Mouse (Mus musculus): ENCODE results near the gene Olfr641.

The Olfr641 gene

DNA sequence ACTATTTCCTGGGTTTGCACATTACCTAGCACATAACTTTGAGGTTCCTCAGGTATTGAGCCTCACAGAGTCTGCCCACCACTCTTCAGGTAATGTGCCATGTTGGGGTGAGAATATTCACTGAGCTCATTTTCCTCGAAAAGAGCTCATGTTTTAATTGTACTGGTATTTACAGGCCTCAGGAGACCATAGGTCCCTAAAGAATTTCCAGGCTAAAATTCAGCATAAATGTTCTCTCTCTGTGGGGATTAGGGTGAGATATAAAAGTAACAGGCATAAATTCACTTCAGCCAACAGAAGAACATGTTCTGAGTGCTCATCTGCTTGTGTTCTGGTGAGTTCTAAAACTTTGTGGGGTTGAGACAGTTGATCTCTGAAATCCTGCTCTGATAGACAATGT lies at the start of gene Olfr641:
Olfr641 (plus strand) TSS at position 301 of the 400 bp plus-strand sequence.
- DNase-seq (ENCODE audit: low read depth in 1 of 2, low spot score in 2 of 2): no peak

DNA sequence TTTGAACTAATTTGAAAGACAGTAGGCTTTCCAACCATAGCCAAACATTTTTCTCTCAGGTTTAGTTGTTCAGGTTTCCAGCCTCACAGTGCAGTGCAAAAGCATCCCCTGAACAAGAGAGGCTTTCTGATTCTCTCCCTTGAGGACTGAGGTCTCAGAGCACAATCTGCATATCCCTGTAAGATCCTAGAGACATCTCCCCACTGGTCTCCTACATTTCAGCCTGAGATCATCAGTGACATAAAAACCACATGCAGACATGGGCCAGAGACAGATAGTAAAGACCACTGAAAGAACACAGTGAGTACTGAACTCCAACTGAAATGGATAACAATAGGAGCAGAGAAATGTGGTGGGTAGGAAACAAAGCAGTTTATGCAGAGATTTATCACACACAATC lies 36.8 kb upstream of the Olfr641 start, which contains the start of gene Olfr638:
Olfr638 (plus strand) TSS at position 301 of the 400 bp plus-strand sequence.
- no peak for DNase-seq (ENCODE audit: low read depth in 1 of 2, low spot score in 2 of 2)

DNA sequence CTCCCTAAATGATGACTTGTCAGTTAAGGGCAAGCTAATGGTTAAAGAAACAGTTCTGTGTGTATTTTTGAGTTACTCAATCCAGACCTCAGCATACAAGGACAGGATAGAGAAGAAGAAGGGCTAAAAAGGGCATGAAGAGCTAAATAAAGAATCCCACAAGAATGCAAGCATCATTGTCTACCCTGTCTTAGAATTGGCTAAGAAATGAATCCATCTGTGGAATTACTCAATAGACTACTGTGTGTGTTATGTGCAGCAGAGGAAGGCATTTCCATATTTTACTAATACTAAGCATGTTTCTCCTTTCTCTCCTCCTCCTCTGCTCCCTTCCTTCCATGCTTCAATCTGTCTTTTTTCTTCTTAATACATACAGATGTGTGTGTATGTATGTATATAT lies 36.1 kb upstream of the Olfr641 start:
- DNase-seq (ENCODE audit: low read depth in 1 of 2, low spot score in 2 of 2): no peak

DNA sequence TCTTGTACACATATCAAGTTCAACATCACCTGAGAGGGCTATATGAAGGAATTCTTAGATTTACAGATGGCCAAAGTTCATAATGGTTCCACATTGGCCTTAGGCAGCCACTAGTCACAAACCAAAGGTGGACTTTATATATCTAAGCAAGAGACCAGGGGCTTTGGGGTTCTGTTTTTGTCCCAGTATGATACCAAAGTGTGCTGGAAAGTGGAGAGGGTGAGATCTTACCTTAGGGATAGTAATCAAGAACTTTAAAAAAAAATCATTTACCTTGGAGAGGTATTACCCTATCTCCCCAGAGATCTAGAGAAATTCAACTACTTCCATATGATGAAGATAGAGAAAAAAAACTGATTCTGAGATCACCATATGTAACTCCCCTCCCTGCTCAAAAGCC lies 18.0 kb upstream of the Olfr641 start, which contains the start of gene Olfr639:
Olfr639 (minus strand) TSS at position 101 of the 400 bp plus-strand sequence.
- no peak for DNase-seq (ENCODE audit: low read depth in 1 of 2, low spot score in 2 of 2)

DNA sequence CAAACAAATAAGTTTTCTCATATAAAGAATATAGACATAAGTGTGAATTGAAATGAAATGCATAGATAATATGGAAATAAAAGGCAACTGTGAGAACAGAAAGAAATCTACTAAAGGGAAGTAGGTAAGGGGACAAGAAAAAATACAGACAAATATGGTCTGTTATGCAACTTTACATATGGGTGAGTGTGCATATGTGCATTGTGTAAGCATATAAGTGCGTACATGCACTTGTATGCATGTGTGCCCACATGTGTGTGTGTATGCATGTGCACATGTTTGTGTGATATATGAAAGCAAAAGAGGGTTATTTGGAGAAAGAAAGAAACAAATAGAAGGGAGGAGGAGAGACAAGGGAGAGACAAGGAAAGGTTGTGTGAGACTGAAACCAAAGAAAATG lies 16.3 kb upstream of the Olfr641 start:
- no peak for DNase-seq (ENCODE audit: low read depth in 1 of 2, low spot score in 2 of 2)

DNA sequence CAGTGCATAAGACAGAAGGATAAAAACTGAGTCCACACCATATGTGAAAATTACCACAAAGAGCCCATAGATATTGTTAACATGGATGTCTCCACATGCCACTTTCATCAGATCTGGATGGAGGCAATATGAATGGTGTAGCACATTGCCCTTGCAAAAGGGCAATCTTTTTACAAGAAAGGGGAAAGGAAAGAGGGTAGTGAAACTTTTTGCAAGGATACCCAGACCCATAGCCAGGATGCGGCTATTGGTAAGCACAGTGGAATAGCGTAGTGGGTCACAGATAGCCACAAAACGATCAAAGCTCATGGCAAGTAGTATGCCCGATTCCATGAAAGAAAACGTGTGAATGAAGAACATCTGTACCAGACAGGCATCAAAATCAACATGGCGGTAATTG lies 13.6 kb upstream of the Olfr641 start:
- DNase-seq (ENCODE audit: low read depth in 1 of 2, low spot score in 2 of 2): peak in 1 of 2 experiments; percentile 0

DNA sequence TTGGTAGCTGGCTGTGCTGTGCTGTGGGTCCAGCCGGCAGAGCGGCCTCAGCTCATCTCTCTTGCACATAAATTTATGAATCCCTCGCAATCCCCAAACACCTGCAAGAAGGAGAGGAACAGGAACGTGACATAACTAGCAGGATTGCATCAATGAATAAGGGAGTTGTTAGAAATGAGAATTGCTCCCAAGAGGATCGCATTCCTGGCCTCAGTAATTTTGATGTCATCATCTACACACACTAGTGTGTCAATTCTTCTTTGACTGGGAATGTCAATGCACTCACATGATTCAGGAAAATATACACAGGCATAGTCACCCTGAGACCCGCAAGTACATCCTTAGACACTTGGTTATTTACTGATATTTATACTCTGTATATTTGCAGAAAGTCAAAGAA lies 9.8 kb upstream of the Olfr641 start, which contains the start of gene Olfr640:
Olfr640 (minus strand) TSS at position 101 of the 400 bp plus-strand sequence.
- DNase-seq (ENCODE audit: low read depth in 1 of 2, low spot score in 2 of 2): no peak

DNA sequence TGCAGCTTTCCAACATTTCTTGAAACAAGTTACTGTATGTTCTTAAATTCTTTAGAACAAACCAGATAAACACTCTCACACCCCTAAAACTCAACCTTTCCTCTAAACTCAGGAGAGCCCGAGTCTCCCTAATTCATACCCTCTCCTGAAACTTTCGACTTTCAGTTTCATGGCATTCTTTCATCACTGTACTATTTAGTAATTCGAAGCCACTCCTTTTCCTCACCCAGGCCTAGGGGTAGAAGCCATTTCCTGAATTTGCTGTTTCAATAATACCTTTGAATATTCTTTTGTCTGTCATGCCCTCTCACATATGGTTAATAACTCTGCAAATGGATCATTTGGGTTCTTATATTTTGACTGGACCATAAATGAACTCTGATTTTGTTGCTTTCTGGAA lies 8.3 kb upstream of the Olfr641 start:
- DNase-seq (ENCODE audit: low read depth in 1 of 2, low spot score in 2 of 2): no peak

DNA sequence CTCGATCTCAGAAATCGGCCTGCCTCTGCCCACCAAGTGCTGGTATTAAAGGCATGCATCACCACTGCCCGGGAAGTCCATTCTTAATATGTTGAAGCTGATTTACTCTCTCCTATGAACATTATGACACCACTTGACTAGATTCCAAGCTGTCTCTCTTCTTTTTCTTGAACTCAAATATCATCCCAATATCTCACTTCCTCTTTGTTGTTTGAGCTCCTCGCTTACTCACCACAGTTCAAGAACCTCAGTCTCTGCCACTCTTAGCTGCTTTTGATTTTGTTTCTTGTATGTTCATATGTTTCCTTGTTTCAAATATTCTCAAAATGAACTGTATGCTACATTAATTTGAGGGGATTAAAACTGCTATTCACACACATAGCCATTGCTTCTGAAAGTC lies 15.5 kb downstream of the Olfr641 start:
- DNase-seq (ENCODE audit: low read depth in 1 of 2, low spot score in 2 of 2): no peak

DNA sequence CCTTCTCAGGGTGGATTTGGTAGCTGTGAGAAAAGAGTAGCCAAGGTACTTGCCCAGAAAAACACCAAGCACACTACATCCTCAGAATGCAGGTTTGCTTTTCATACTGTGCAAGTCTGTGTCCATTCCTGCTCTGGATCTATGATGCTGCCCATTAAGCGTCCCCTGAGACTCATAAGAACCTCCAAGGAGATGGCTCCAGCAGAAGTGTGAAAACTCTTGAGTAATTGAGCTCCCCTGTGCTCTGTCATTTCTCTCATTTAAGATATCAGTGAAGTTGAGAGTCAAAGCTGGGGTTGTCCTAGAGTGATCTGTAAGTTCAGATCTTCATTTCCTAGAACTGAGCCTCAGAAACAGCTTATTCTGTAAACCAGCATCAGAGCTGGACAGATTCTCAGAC lies 17.3 kb downstream of the Olfr641 start, which contains the start of gene Olfr642:
Olfr642 (minus strand) TSS at position 101 of the 400 bp plus-strand sequence.
- DNase-seq (ENCODE audit: low read depth in 1 of 2, low spot score in 2 of 2): no peak

DNA sequence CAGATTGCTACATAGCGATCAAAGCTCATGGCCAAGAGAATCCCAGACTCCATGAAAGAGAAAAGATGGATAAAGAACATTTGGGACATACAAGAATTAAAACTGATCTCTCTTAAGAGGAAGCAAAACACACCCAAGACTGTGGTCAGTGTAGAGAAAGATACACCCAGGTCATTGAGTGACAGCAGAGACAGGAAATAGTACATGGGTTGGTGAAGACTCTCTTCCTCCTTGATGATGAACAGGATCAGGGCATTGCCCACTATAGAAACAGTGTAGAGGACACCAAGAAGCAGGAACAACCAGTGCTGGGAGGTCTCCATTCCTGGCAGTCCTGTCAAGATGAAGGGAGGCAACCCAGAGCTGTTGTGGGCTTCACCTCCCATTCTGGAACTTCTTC lies 24.0 kb downstream of the Olfr641 start:
- no peak for DNase-seq (ENCODE audit: low read depth in 1 of 2, low spot score in 2 of 2)

DNA sequence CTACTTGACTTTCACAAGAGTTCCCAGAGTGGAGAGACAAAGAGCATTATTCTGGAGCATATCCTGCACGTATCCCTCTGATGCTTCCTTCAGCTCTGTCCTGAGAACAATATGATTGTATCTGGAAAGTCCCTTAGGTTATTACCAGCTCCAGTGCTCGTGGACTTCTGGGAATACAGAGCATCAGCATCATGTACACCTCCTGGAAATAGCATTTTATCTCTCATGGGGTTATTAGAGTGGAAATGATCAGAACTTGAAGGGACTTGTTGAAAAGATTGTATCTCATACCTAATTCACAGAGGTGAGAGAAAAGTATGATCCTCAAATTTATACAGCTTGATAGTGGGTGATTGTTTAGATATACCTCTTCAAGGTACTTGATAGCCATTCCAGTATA lies 26.1 kb downstream of the Olfr641 start, which contains the start of gene 4930516K23Rik:
4930516K23Rik (minus strand) TSS at position 101 of the 400 bp plus-strand sequence.
- no peak for DNase-seq (ENCODE audit: low read depth in 1 of 2, low spot score in 2 of 2)

DNA sequence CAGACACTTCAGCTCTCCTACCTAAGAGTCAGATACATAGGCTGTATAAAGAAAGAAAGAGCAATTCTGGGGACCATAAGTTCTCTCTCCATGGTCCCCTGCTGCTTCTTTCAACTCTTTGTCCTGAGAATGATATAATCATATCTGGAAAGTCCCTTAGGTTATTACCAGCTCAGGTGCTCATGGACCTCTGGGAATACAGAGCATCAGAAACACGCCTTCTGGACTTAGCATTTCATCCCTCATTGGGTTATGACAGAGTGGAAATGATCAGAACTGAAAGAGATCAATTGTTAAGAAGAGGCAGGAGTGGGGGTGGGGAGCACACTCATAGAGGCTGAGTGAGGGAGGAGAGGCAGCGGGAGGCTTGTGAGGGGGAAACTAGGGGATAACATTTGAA lies 36.5 kb downstream of the Olfr641 start, which contains the start of gene Olfr644:
Olfr644 (minus strand) TSS at position 101 of the 400 bp plus-strand sequence.
- DNase-seq (ENCODE audit: low read depth in 1 of 2, low spot score in 2 of 2): no peak

DNA sequence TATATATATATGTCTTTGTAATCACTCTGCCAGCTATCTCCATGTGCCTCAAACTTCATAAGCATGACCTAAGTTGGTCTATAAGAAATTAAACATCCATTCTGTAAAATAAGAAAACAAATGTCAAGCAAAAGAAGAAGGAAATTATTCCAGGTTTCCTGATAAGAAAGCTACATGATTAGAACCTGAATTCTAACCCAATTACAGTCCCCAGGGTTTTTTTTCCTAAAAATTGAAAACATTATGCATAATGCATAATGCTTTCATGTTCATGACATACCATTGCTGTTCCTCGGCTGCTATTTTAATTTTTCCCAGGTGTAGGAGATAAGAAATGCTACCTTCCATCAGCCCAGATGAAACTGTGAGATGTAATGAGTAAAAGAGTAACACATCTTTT lies 50.1 kb downstream of the Olfr641 start, which contains the start of gene Olfr645:
Olfr645 (minus strand) TSS at position 101 of the 400 bp plus-strand sequence.
- DNase-seq (ENCODE audit: low read depth in 1 of 2, low spot score in 2 of 2): no peak
